19 mouse cellular contexts compared by ENCODE assay signal in the genomic region with DNA sequence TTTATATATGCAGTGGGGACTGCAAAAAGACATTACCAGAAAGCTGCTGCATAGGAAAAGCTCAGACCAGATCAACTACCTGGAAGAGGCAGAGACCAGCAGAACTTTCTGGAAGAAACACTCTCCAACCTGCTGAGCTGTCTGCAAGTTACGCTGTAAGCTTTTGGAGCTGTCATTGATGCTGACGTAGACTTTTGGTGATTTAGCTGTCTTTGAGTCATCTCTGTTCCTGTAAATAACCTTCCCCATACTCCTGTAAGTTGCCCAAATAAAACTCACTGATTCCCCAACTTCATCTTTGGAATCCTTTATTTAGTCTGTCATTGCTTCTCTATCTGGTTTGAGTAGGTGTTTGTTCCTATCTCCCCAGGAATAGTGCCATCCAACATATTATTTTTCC.
"Had no signal": no experiment of that assay in that cellular context is flagged by ENCODE, and none has a peak within 500 bp of the region (broad histone marks: within the 10 kb centered on the region; RNA-seq: fewer than 3 reads in every experiment).

No protein-coding gene starts in this region.

- ATAC-seq: forebrain, embryonic 13.5 days; forebrain, embryonic 14.5 days; forebrain, embryonic 15.5 days; forebrain, embryonic 16.5 days; forebrain, postnatal 0 days had no signal

- DNase-seq: cerebellum, adult 9-11 months; cerebellum, postnatal 10 days; cerebellum, postnatal 14 days; cerebellum, postnatal 25 days; cerebellum, postnatal 36 days; embryo, embryonic 11 days; forebrain, postnatal 0 days; gastrocnemius, adult 2 months; gastrocnemius, postnatal 10 days; gastrocnemius, postnatal 14 days; gastrocnemius, postnatal 25 days; gastrocnemius, postnatal 36 days; heart, adult 11 months; heart, adult 18-20 months; heart, adult 2 months had no signal
